Mouse (Mus musculus) ES-E14 (cell line): ENCODE results near the gene Lcmt1. TPM values are rescaled to one million over a fixed set of nuclear protein-coding genes. Genes with fewer than 3 reads are reported as not detected.

ENCODE experiments used
- DNase-seq: peaks from one replicate; pipeline ENCODE4 v3.0.0-alpha.2; 2013; ENCODE audit warnings: low read depth, low spot score
- H3K27ac ChIP-seq: 2 replicates; pipeline ENCODE4 v1.5.1; 2012; ENCODE audit warnings: low read depth, mild to moderate bottlenecking, low read length, moderate library complexity, mixed read lengths; ENCODE audit not compliant: poor library complexity, insufficient read depth, severe bottlenecking
- H3K36me3 ChIP-seq: 2 replicates; pipeline ENCODE4 v1.6.1; 2012; ENCODE audit warnings: mild to moderate bottlenecking, low read length, moderate library complexity, mixed read lengths; ENCODE audit not compliant: control insufficient read depth, poor library complexity, insufficient read depth, severe bottlenecking
- H3K4me1 ChIP-seq, 2 experiments: fragments of 150-350 bp in 1 of 2; sonication (generic) in 1 of 2; 2 replicates each; pipeline ENCODE4 v1.6.1; 2012; ENCODE audit warnings: low read length in 2 of 2, mild to moderate bottlenecking in 1 of 2, mixed read lengths in 1 of 2; ENCODE audit not compliant: control insufficient read depth in 2 of 2, insufficient read depth in 2 of 2, poor library complexity in 1 of 2
- H3K4me3 ChIP-seq, 2 experiments: fragments of 150-350 bp in 1 of 2; sonication (generic) in 1 of 2; 2 replicates each; pipeline ENCODE4 v1.5.1; 2012; ENCODE audit warnings: low read length in 2 of 2, low read depth in 1 of 2, mild to moderate bottlenecking in 1 of 2, mixed read lengths in 1 of 2; ENCODE audit not compliant: insufficient read depth in 1 of 2, poor library complexity in 1 of 2, severe bottlenecking in 1 of 2
- H3K9ac ChIP-seq: 2 replicates; pipeline ENCODE4 v1.6.1; 2012; ENCODE audit warnings: low read depth, mild to moderate bottlenecking, low read length, mixed read lengths; ENCODE audit not compliant: poor library complexity, insufficient read depth, severe bottlenecking
- H3K9me3 ChIP-seq: fragments of 150-350 bp; sonication (generic); 2 replicates; pipeline ENCODE4 v1.6.1; 2012; ENCODE audit warnings: low read depth, mild to moderate bottlenecking, low read length; ENCODE audit not compliant: control insufficient read depth, insufficient read depth
- CHD2 ChIP-seq: IDR thresholded peaks from 2 replicates; pipeline ENCODE4 v1.6.1; 2014; ENCODE audit warnings: mild to moderate bottlenecking, low read depth, low read length, inconsistent platforms
- HCFC1 ChIP-seq: IDR thresholded peaks from 2 replicates; pipeline ENCODE4 v1.6.1; 2012; ENCODE audit warnings: low read length, inconsistent platforms, borderline replicate concordance; ENCODE audit not compliant: insufficient read depth
- MAFK ChIP-seq: IDR thresholded peaks from 2 replicates; pipeline ENCODE4 v1.6.1; 2014; ENCODE audit warnings: mild to moderate bottlenecking, low read depth, low read length, inconsistent platforms; ENCODE audit not compliant: insufficient read depth
- ZC3H11A ChIP-seq: IDR thresholded peaks from 2 replicates; pipeline ENCODE4 v1.6.1; 2012; ENCODE audit warnings: low read depth, mild to moderate bottlenecking, inconsistent platforms, low read length, borderline replicate concordance
- ZNF384 ChIP-seq: IDR thresholded peaks from 2 replicates; pipeline ENCODE4 v1.6.1; 2012; ENCODE audit warnings: low read depth, low read length, inconsistent platforms
- in situ Hi-C, 2 experiments: fragments of 600-800 bp; cut with MboI; formaldehyde crosslinking; loops; one replicate each; pipeline ENCODE4 v1.15.1; 2025; ENCODE audit warnings: low sequenced_read_pairs in 2 of 2, inconsistent platforms in 1 of 2; ENCODE audit not compliant: unreplicated experiment in 2 of 2
- total RNA-seq: library from RNA; depleted of rRNA; stranded (reverse); fragments of 300-350 nt; gene quantifications from 2 replicates; pipeline ENCODE4 v1.2.3, GENCODE M21; 2012

Gene Lcmt1
- total RNA-seq, 1 experiment, result 31.8 TPM

DNA sequence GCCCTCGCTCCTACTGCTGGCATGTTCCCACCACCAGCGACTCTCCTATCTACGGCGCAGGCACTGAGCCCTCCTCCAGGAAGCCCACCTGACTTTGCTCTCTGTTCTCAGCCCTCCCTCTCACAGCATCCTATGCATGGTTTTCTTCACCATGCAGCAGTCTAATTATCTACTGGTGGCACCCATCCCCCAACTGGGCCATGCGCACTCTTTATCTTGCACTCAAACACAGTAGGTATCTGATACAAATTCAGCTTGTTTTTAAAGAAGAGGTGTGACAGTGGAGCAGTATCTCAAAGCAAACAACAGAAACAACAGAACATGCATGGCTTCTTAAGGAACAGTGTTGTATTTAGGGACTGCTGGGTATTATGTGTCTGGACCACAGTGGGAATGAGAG, 43.5 kb upstream of the Lcmt1 start:
- H3K9me3 ChIP-seq, result no peaks in the 10 kb centered on the region
- DNase-seq, result no peak
- in situ Hi-C loops, result no loop called here
- no peak overlapping the region for H3K27ac ChIP-seq
- H3K4me1 ChIP-seq, result peaks cover 0 to 17% of the 10 kb centered on the region in 2 experiments; a peak in 2 of 4 replicates
- no peak overlapping the region for H3K9ac ChIP-seq
- TF ChIP-seq ZC3H11A (no peak), CHD2 (no peak), MAFK (no peak), ZNF384 (no peak), HCFC1 (no peak)
- H3K36me3 ChIP-seq, result peaks cover 22% of the 10 kb centered on the region; the same call in 1 of the 2 replicates
- no peak overlapping the region for H3K4me3 ChIP-seq

DNA sequence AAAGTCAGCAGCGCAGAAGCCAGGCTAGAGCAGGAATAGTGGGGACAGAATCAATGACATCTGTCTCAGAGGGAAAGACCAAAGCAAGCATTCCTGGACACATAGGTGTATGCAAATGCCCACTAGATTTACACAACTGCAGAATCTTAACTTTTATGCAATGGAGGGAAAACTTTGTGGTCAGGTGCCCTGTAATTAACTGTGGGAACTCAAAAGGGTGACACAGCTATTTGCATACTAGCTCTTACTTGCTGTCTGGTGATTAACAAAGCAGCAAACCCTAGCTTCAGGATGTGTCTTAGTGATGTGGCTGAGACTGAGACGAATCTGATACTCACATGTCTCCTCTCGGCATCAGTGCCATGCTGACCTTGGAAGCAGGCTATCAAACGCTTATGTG, 42.7 kb upstream of the Lcmt1 start:
- DNase-seq, result no peak
- peaks cover 0 to 17% of the 10 kb centered on the region in 2 experiments; a peak in 2 of 4 replicates for H3K4me1 ChIP-seq
- H3K36me3 ChIP-seq, result peaks cover 17% of the 10 kb centered on the region; the same call in 1 of the 2 replicates
- no peak overlapping the region for H3K4me3 ChIP-seq
- TF ChIP-seq ZC3H11A (no peak), HCFC1 (no peak), CHD2 (no peak), ZNF384 (no peak), MAFK (no peak)
- no peak overlapping the region for H3K27ac ChIP-seq
- in situ Hi-C loops, result no loop called here
- no peaks in the 10 kb centered on the region for H3K9me3 ChIP-seq
- no peak overlapping the region for H3K9ac ChIP-seq

DNA sequence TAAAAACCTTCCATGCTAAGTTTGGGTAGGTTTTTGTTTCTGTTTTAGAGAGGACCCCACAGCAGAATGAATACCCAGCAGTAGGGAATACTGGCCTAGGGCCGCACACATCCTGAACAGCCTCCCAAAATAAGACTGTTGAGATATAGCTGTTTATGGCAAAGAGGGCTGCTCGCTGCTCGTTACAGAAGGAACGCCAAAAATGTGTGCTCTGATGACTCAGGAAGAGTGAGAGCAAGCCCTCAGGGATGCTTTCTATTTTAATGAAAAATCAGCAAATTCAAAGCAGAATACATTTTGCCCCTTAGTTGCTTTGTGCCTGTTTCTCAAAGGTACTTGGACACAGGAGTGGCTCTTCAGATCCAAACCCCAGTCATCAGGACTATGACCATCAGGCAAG, 41.7 kb upstream of the Lcmt1 start:
- no peak overlapping the region for H3K27ac ChIP-seq
- TF ChIP-seq MAFK (no peak), CHD2 (no peak), HCFC1 (no peak), ZNF384 (no peak), ZC3H11A (no peak)
- peaks cover 0 to 13% of the 10 kb centered on the region in 2 experiments; a peak in 2 of 4 replicates for H3K4me1 ChIP-seq
- no peak for DNase-seq
- no peaks in the 10 kb centered on the region for H3K9me3 ChIP-seq
- in situ Hi-C loops, result no loop called here
- H3K9ac ChIP-seq, result no peak overlapping the region
- H3K4me3 ChIP-seq, result no peak overlapping the region
- peaks cover 12% of the 10 kb centered on the region; the same call in 1 of the 2 replicates for H3K36me3 ChIP-seq

DNA sequence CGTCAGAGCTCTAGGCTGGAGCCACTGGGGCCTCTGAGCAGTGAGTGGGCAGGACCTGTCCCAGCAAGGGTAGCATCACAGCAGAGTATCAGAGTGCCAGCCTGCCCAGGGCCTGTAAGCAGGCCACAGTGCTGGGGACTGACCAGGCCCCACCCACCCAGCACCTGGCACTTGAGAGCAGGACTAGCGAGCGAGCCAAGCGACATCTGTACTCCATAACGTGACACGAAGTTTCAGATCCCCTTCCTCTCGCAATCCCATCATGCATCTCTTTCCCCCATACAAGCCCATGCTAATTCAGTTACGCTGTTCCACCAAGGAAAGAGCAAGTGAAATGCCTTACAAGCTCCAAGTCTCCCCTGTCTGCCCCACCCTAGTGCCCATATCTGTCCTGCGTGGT, 39.1 kb upstream of the Lcmt1 start:
- no peak for DNase-seq
- Histone ChIP-seq H3K9me3 (no peaks in the 10 kb centered on the region), H3K9ac (no peak overlapping the region), H3K36me3 (peaks cover 5% of the 10 kb centered on the region; the same call in 1 of the 2 replicates), H3K4me1 (peaks cover 4 to 13% of the 10 kb centered on the region in 2 experiments; a peak in 3 of 4 replicates), H3K4me3 (no peak overlapping the region), H3K27ac (no peak overlapping the region)
- TF ChIP-seq CHD2 (no peak), HCFC1 (no peak), ZNF384 (no peak), ZC3H11A (no peak), MAFK (no peak)
- in situ Hi-C loops, result no loop called here

DNA sequence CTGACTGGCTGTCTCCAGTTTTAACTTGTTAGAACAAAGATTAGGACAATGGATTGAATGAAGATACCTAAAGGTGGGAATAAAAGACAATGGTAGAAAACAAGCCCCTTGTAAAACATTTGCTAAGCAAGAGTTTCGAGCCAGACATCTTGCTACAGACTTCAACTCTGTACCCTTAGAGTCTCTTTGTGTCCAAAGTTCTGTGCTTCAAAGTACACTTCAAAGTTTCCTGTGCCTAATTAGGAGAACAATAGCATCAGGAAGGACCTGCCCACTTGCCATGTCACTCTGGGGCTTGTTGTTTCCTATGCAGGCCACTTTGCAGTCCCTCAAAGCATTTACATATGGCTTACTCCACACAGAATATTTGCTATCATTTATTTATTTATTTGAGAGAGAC, 33.3 kb upstream of the Lcmt1 start:
- H3K9ac ChIP-seq, result no peak overlapping the region
- H3K27ac ChIP-seq, result no peak overlapping the region; the same call in 1 of the 2 replicates

More for the DNA sequence above, 33.3 kb upstream of the Lcmt1 start:
- no peaks in the 10 kb centered on the region for H3K36me3 ChIP-seq
- DNase-seq, result peak; percentile 72
- H3K4me1 ChIP-seq, result peaks cover 8 to 23% of the 10 kb centered on the region in 2 experiments
- in situ Hi-C loops, result no loop called here
- no peak for TF ChIP-seq ZC3H11A
- peak; percentile 40; the same call in 1 of the 2 replicates for TF ChIP-seq CHD2
- no peak for TF ChIP-seq ZNF384
- H3K9me3 ChIP-seq, result no peaks in the 10 kb centered on the region
- no peak overlapping the region for H3K4me3 ChIP-seq
